Mouse (Mus musculus) testis, postnatal 10 days (tissue): Measurements from ENCODE around the gene Dusp16.
A peak's percentile ranks its signal among the peaks of the same experiment; 100 is the strongest.

ENCODE experiments used
- DNase-seq: peaks from one replicate; pipeline ENCODE4 v3.0.0; 2021; ENCODE audit warnings: low spot score

Dusp16 gene

GRCm38 (mm10) chr6:134792141-134793045, at the start of gene Dusp16:
Gene Dusp16, minus strand, starts transcription at chr6:134792625.
- DNase-seq: peak; percentile 83

DNA sequence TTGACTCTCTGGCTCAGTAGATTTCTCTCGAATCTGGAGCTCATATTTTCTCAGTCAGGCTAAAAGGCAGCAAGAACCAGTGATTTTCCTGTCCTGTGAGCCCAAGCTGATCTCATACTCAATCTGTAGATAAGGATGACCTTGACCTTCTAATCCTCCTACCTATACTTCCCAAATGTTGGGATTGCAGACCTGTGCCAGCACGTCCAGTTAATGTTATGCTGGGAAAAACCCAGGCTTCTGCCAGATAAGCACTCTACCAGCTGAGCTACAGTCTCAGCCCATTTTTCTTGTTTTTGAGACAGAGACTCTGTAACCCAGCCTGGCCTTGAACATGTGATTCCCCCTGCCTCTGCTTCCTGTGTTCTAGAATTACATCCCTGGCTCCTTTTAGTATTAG, 47.9 kb upstream of the Dusp16 start:
- no peak for DNase-seq

DNA sequence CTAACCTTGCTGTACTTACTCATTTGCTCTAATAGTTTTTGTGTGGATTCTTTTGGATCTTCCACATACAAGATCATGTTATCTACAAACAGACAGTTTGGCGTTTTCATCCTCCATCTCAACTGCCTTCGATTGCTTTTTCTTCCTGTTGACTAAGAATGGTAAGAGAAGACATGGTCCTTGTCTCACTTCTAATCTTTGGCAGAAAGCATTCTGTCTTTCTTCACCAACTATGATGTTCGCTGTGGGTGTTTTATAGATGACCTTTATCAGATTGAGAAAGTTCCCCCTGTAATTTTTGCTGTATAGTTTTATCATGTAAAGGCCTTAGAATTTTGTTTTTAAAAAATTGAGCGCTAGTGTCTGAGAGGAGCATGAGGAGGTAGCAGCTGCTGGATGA, 45.7 kb upstream of the Dusp16 start:
- DNase-seq: no peak

DNA sequence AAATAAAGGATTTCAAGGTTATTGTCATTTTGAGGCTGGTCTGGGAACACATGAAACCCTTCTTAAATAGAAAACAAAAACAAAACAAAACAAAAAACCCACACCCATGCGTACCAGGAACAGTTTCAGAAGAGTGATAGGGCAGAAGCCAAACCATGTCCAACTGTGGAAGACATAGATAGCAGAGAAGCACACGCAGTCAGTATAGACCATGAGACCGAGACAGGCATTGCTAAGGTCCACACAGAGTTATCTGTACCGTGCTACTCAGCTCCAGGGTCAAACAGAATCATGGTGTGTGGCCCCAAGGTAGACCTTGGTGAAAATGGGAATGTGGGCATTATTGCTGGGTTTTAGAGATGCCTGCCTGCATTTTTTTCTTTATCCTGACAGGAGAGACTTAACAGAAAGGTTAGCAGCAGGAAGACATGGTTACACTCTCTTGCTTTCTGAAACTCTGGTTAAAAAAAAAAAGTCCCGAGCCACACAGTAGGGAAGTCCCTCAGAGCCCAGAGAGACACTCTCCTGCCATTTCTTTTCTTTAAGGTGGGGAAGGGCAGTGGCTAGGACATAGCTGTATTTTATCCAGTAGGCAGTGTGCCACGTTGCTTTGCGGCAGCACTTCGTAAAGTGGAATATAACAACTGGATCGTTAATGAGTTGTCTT, 42.3 kb upstream of the Dusp16 start:
- DNase-seq: no peak

- no peak for DNase-seq
Measured at GRCm38 (mm10) chr6:134830776-134831175, 38.4 kb upstream of the Dusp16 start.

- peak; percentile 100 for DNase-seq
Measured at GRCm38 (mm10) chr6:134829786-134830700, 37.6 kb upstream of the Dusp16 start, which contains the start of gene Crebl2. Gene Crebl2, plus strand, starts transcription at chr6:134830154.

- DNase-seq: peak; percentile 54
Measured at GRCm38 (mm10) chr6:134822844-134823243, 30.4 kb upstream of the Dusp16 start.

GRCm38 (mm10) chr6:134820411-134820810, 28.0 kb upstream of the Dusp16 start:
- no peak for DNase-seq

GRCm38 (mm10) chr6:134819741-134820140, 27.3 kb upstream of the Dusp16 start:
- DNase-seq: no peak

GRCm38 (mm10) chr6:134817051-134817928, 24.9 kb upstream of the Dusp16 start:
- no peak for DNase-seq

DNA sequence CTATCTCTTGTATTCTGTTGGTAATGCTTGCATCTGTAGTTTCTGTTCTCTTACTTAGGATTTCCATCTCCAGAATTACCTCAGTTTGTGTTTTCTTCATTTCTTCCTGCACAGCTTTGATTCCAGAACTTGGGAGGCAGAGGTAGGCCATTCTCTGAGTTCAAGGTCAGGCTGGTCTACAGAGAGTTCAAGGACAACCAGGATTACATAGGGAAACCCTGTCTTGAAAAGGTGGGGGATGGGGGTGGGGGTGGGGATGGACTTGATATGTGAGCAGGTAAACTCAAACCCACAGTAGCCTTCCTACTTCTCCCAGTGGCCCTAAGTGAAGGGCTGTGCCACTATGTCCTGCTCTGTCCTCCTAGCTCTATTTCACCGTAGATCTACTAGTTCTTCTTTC, 20.6 kb upstream of the Dusp16 start:
- DNase-seq: no peak

DNA sequence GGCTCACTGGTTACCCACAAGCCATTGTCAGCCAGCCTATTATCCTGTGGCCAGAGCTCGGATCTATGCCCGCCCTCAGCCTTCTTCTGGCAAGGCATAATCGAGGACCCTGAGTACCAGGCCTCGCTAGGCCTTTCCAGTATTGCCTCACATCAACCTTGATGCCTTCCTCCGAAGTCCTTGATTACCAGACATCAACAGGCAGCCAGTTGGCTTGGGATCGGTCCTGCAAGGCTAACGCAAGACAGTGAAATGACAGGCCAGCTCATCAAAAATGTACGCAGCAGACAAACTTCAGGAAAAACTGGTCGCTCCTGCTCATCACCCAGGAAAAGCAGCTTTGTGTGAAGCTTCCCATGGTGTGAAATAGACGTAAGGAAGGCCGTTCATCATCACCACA, 15.4 kb upstream of the Dusp16 start:
- no peak for DNase-seq

DNA sequence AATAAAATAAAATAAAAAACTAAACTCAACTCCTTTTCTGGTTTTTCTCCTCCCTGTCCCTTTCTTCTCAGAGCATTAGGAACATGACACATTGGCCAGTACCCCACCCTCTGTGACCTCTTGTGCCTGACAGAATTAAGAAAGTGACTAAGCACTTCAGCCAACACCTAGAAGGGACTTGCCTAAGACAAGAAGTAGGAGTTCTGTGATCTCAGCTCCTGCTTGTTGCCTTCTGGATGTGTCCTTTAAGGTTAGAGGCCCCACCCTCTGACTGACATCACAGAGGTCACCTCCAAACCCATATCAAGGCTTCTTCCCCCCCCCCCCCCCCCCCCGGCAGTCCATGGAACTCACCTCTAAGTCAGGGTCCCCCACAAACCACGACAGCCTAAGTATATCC, 14.7 kb upstream of the Dusp16 start:
- DNase-seq: no peak

DNA sequence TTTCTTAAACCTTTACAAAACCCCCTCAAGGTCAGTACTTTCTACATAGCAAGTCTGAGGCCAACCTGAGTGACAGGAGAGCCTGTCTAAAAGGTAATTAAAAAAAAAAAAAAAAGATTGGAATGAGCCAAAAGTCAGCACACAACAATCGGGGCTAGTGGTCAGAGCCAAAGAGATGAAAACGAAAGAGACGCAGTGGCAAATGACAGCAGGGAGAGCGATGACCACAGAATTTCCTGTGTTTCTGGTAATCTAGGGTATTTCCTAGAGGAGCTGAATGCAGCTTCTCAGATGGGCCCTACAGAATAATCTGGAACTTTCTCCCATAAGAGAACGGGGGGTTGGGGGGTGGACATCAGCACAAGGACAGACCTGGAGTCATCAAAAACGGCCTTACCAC, 13.7 kb upstream of the Dusp16 start:
- no peak for DNase-seq

DNA sequence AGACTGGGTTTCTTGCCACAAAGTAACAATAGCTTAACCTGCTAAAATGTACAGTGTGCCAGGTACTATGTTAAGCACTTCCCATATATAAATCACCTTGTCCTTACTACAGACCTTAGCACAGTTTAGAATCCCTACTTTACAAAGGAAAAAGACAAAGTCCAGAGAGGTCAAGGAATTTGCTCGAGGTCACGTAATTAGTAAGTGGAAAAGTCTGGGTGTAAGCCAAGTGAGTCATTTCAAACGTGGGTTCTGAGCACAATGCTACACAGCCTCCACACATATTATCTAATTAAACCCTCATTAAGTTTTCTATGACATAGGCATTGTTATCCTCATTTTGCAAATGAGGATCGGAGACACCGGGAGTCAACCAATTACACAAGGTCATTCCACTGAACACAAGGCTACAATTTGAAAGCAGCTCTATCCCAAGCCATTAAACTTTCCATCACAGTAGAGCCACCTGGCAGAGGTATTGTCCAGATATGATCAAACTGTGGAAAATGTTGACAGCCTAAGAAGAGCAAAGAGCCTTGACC, 12.4 kb upstream of the Dusp16 start:
- no peak for DNase-seq

GRCm38 (mm10) chr6:134802641-134803043, 10.2 kb upstream of the Dusp16 start:
- no peak for DNase-seq

DNA sequence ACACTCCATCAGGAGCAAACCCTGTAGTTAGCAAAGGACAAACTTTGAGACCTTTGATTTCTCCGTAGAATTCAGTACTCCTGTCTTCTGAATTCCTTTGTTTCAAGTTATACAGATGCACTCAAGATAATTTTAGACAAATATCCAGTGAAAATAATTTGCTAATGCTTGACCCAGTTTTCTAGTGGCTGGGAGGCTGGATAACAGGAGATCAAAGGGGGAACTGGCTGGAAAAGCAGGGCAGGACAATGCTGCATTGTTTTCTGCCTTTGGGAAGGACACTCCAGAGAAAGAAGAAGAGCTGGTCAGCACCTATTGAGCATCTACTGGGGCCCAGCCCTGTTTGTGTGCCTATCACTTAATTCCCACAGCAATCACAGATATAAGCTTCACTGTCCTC, 9.1 kb upstream of the Dusp16 start:
- no peak for DNase-seq

DNA sequence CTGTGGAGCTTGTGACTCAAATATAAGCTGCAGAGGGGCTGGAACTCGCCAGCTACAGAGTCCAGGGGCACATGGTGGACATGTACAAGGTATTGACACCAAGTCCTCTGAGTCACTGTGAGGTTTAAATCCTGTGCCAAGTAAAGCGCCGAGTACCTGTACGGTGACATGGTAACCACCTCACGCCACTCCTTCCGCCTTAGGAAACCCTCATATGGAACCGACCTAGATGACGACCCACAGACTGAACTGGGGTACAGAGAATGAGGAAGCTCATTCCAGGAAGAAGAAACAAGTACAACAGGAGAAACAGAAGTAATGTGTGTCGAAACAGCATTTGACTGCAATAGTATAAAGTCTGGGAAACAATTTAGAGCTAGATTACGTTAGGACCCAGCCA, 3.9 kb upstream of the Dusp16 start:
- no peak for DNase-seq

DNA sequence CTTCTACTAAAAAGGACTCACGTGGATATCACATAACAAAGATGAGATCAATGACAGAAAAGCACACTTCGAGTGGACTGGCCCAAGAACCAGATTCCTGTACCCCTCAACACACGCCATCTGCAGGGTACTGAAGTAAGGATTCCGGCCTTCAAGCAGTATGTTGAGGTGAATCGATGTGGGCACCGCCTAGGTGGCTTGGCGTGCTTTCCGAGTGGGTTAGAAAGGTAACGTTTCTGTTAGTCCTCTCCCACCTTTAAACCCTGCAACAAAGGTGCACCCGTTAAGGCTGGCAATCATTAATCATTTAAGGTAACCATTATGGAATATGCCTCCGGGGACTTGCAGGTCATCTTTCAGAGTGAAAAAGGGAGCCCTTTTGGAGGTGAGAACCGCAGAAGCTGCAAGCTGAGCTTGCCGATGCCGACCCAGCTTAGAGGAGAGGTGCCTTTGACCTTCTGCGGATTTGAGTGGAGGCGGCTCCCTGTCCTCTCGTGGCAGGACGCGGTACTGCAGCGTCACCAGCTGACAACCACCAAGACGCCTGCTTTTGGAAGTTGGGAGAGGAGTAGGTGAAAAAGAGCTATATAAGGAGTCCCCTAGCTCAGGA, 1.6 kb upstream of the Dusp16 start:
- peak; percentile 93 for DNase-seq

GRCm38 (mm10) chr6:134793046-134793806, 801 bp upstream of the Dusp16 start:
- no peak for DNase-seq
